Mouse (Mus musculus) embryonic fibroblast, embryonic 13.5 days (primary cell): ENCODE results near the gene Zfp277. TPM values are rescaled to one million over a fixed set of nuclear protein-coding genes. Genes with fewer than 3 reads are reported as not detected.

ENCODE experiments used
- H3K27ac ChIP-seq: 2 replicates; pipeline ENCODE4 v1.5.1; 2012; ENCODE audit warnings: low read length, control low read depth, inconsistent platforms; ENCODE audit not compliant: insufficient read depth
- H3K4me1 ChIP-seq: 2 replicates; pipeline ENCODE4 v1.6.1; 2011; ENCODE audit warnings: low read length; ENCODE audit not compliant: control insufficient read depth, insufficient read depth
- H3K4me3 ChIP-seq: 2 replicates; pipeline ENCODE4 v1.5.1; 2011; ENCODE audit warnings: mild to moderate bottlenecking, control low read depth, low read length; ENCODE audit not compliant: insufficient read depth
- CTCF ChIP-seq: IDR thresholded peaks from 2 replicates; pipeline ENCODE4 v1.5.1; 2011; ENCODE audit warnings: mild to moderate bottlenecking, control low read depth, low read length, moderate library complexity, borderline replicate concordance; ENCODE audit not compliant: insufficient read depth
- POLR2A ChIP-seq: IDR thresholded peaks from 2 replicates; pipeline ENCODE4 v1.6.1; 2011; ENCODE audit warnings: low read depth, mild to moderate bottlenecking, control low read depth, low read length, moderate library complexity
- polyA plus RNA-seq: library from polyadenylated mRNA; stranded (reverse); fragments of >200 nt; gene quantifications from 2 replicates; pipeline ENCODE4 v1.2.4, GENCODE M21; 2011; ENCODE audit warnings: low read depth; ENCODE audit not compliant: missing spikeins, insufficient read length

The Zfp277 gene
- polyA plus RNA-seq, 1 experiment = 22.6 TPM

GRCm38 (mm10) chr12:40272710-40273109 lies 173.0 kb downstream of the Zfp277 start:
- H3K4me1 ChIP-seq = no peaks in the 10 kb centered on the region
- TF ChIP-seq POLR2A (no peak), CTCF (no peak)
- H3K27ac ChIP-seq = no peak overlapping the region
- no peak overlapping the region for H3K4me3 ChIP-seq

GRCm38 (mm10) chr12:40268313-40268712 lies 177.4 kb downstream of the Zfp277 start:
- Histone ChIP-seq H3K27ac (no peak overlapping the region), H3K4me1 (no peaks in the 10 kb centered on the region), H3K4me3 (no peak overlapping the region)
- TF ChIP-seq POLR2A (no peak), CTCF (no peak)

Other genes starting within 250 kb of the Zfp277 start
- gene Lsmem1, start 246.4 kb downstream of the Zfp277 start, polyA plus RNA-seq = not detected in 2 replicates
- 151 and 161 TPM in 2 replicates for gene Ifrd1, start 197.4 kb downstream of the Zfp277 start, polyA plus RNA-seq
- 12.0 and 12.7 TPM in 2 replicates for gene Dock4, start 50 bp upstream of the Zfp277 start, polyA plus RNA-seq